Mouse (Mus musculus) macrophage (primary cell): ENCODE results near the gene Fgfbp3. TPM values are rescaled to one million over a fixed set of nuclear protein-coding genes. Genes with fewer than 3 reads are reported as not detected.

Experiments used
- H3K27ac ChIP-seq: fragments of 350-480 bp; formaldehyde crosslinking; 2 replicates; pipeline ENCODE4 v1.9.0; 2021
- H3K36me3 ChIP-seq: fragments of 350-480 bp; formaldehyde crosslinking; 2 replicates; pipeline ENCODE4 v1.9.0; 2021; ENCODE audit errors: inconsistent target
- H3K4me3 ChIP-seq: fragments of 350-480 bp; formaldehyde crosslinking; 2 replicates; pipeline ENCODE4 v1.9.0; 2021; ENCODE audit errors: inconsistent target
- H3K79me2 ChIP-seq: fragments of 350-480 bp; formaldehyde crosslinking; 2 replicates; pipeline ENCODE4 v1.9.0; 2021; ENCODE audit errors: inconsistent target
- WGBS: methylation state at CpG from one replicate; pipeline ENCODE4 v1.1.7; 2026; ENCODE audit warnings: inconsistent platforms; ENCODE audit not compliant: missing documents; 5-methylcytosine and 5-hydroxymethylcytosine counted together
- polyA plus RNA-seq: library from polyadenylated mRNA; stranded (reverse); fragments of 250-400 nt; gene quantifications from 3 replicates; pipeline ENCODE4 v1.2.4, GENCODE M21; 2018; ENCODE audit warnings: inconsistent platforms

Gene Fgfbp3
- polyA plus RNA-seq, 1 experiment from 2014 or later = 3.6 TPM

- peaks cover 82% of the 10 kb centered on the region for H3K79me2 ChIP-seq
- WGBS = 94% methylated on average over 3 of the region's 3 CpGs
- no peaks in the 10 kb centered on the region for H3K36me3 ChIP-seq
- H3K27ac ChIP-seq = no peak overlapping the region
- no peak overlapping the region for H3K4me3 ChIP-seq
Measured at GRCm38 (mm10) chr19:36922936-36923335, 3.5 kb upstream of the Fgfbp3 start.

GRCm38 (mm10) chr19:36922015-36922414 is 2.6 kb upstream of the Fgfbp3 start:
- 49% methylated on average over 2 of the region's 2 CpGs for WGBS
- Histone ChIP-seq H3K27ac (no peak overlapping the region), H3K36me3 (no peaks in the 10 kb centered on the region), H3K4me3 (no peak overlapping the region), H3K79me2 (peaks cover 82% of the 10 kb centered on the region)

GRCm38 (mm10) chr19:36918441-36919301 is 744 bp downstream of the Fgfbp3 start:
- WGBS = 1% methylated on average over 85 of the region's 85 CpGs
- peak overlapping the region; percentile 66 for H3K4me3 ChIP-seq
- H3K27ac ChIP-seq = peak overlapping the region; percentile 38
- peaks cover 88% of the 10 kb centered on the region for H3K79me2 ChIP-seq
- H3K36me3 ChIP-seq = no peaks in the 10 kb centered on the region

GRCm38 (mm10) chr19:36916876-36917389 is 2.5 kb downstream of the Fgfbp3 start:
- Histone ChIP-seq H3K36me3 (no peaks in the 10 kb centered on the region), H3K4me3 (no peak overlapping the region), H3K27ac (no peak overlapping the region), H3K79me2 (peaks cover 88% of the 10 kb centered on the region)
- WGBS = 92% methylated on average over 1 of the region's 1 CpGs

- 80% methylated on average over 4 of the region's 4 CpGs for WGBS
- Histone ChIP-seq H3K79me2 (peaks cover 90% of the 10 kb centered on the region), H3K27ac (no peak overlapping the region), H3K36me3 (no peaks in the 10 kb centered on the region), H3K4me3 (no peak overlapping the region)
Measured at GRCm38 (mm10) chr19:36916206-36916605, 3.2 kb downstream of the Fgfbp3 start.

GRCm38 (mm10) chr19:36913064-36913463 is 6.4 kb downstream of the Fgfbp3 start:
- Histone ChIP-seq H3K4me3 (no peak overlapping the region), H3K79me2 (peaks cover 66% of the 10 kb centered on the region), H3K27ac (no peak overlapping the region), H3K36me3 (no peaks in the 10 kb centered on the region)
- 95% methylated on average over 7 of the region's 7 CpGs for WGBS

GRCm38 (mm10) chr19:36910424-36911045 is 8.9 kb downstream of the Fgfbp3 start:
- H3K79me2 ChIP-seq = peaks cover 42% of the 10 kb centered on the region
- 54% methylated on average over 12 of the region's 12 CpGs for WGBS
- H3K36me3 ChIP-seq = no peaks in the 10 kb centered on the region
- no peak overlapping the region for H3K27ac ChIP-seq
- H3K4me3 ChIP-seq = no peak overlapping the region

GRCm38 (mm10) chr19:36909676-36910292 is 9.6 kb downstream of the Fgfbp3 start:
- H3K4me3 ChIP-seq = no peak overlapping the region
- H3K79me2 ChIP-seq = peaks cover 37% of the 10 kb centered on the region
- 31% methylated on average over 9 of the region's 9 CpGs for WGBS
- no peak overlapping the region for H3K27ac ChIP-seq
- no peaks in the 10 kb centered on the region for H3K36me3 ChIP-seq

GRCm38 (mm10) chr19:36909150-36909549 is 10.3 kb downstream of the Fgfbp3 start:
- H3K36me3 ChIP-seq = no peaks in the 10 kb centered on the region
- H3K79me2 ChIP-seq = peaks cover 30% of the 10 kb centered on the region
- H3K4me3 ChIP-seq = no peak overlapping the region
- 88% methylated on average over 3 of the region's 3 CpGs for WGBS
- no peak overlapping the region for H3K27ac ChIP-seq

GRCm38 (mm10) chr19:36904211-36905007 is 15.0 kb downstream of the Fgfbp3 start:
- no peak overlapping the region for H3K27ac ChIP-seq
- peak overlapping the region; percentile 30 for H3K4me3 ChIP-seq
- WGBS = 8% methylated on average over 33 of the region's 41 CpGs

GRCm38 (mm10) chr19:36903377-36903776 is 16.0 kb downstream of the Fgfbp3 start:
- H3K27ac ChIP-seq = no peak overlapping the region
- WGBS = 67% methylated on average over 7 of the region's 7 CpGs
- H3K36me3 ChIP-seq = no peaks in the 10 kb centered on the region
- no peaks in the 10 kb centered on the region for H3K79me2 ChIP-seq
- no peak overlapping the region for H3K4me3 ChIP-seq

More at GRCm38 (mm10) chr19:36904211-36905007, 15.0 kb downstream of the Fgfbp3 start:
- Histone ChIP-seq H3K79me2 (no peaks in the 10 kb centered on the region), H3K36me3 (no peaks in the 10 kb centered on the region)

GRCm38 (mm10) chr19:36897778-36898177 is 21.6 kb downstream of the Fgfbp3 start:
- H3K79me2 ChIP-seq = no peaks in the 10 kb centered on the region
- 87% methylated on average over 9 of the region's 9 CpGs for WGBS
- H3K36me3 ChIP-seq = peaks cover 12% of the 10 kb centered on the region; the same call in 1 of the 2 replicates
- no peak overlapping the region for H3K4me3 ChIP-seq
- H3K27ac ChIP-seq = no peak overlapping the region

- Histone ChIP-seq H3K79me2 (no peaks in the 10 kb centered on the region), H3K36me3 (peaks cover 17% of the 10 kb centered on the region; the same call in 1 of the 2 replicates), H3K27ac (no peak overlapping the region), H3K4me3 (no peak overlapping the region)
- WGBS = 77% methylated on average over 10 of the region's 10 CpGs
Measured at GRCm38 (mm10) chr19:36896791-36897569, 22.4 kb downstream of the Fgfbp3 start.
